Mouse (Mus musculus): ENCODE measurements around the gene Gm11492.

The Gm11492 gene

DNA sequence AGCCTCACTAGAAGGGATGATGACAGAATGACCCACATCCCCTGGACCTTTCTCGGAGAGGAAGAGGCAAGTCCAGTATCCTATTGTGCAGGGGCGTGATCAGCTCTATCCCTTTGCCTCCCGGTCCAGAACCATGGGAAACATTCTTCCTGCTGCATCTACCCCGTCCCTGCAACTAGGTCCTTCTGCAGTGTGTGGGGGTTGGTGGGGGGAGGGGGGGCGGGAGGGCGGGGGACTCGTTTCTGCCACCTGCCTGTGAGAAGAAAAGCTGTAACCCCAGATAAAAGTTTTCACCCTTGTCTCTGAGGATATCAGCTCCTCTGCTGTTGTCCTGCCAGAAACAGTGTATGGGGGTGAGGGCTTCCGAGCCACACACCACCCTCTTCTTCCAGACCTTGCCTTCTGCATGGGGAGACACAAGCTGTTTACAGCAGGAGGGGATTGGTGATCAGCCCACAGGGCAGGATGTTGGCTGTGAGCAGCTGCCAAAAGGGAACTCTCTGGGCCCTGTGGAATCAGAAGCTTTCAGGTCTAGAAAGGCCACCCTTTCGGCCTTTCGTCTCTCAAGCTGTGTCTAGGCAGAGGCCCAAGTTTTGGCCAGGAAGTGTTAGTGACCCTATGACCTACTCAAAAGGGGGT, 12.6 kb downstream of the Gm11492 start:
- DNase-seq (ENCODE audit: low spot score) = no peak

DNA sequence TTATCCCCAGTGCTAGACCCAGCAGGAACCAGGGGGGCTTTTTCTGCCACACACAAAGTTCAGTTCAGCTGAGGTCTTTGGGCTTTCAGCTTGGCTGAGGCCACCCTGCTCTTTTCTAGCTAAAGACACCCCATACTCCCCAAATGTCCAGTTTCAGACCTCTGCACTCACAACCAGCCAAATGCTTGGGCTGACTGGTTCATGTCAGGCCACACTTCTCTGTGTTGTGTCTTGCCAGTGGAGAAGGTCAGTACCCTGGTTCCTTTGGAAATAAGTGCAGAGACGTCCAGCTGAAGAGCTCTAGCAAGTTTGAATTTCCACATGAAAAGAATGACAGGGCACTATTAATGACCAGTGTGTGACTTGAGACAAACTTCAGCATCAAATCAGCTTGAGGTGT, 13.3 kb downstream of the Gm11492 start:
- DNase-seq (ENCODE audit: low spot score) = no peak

DNA sequence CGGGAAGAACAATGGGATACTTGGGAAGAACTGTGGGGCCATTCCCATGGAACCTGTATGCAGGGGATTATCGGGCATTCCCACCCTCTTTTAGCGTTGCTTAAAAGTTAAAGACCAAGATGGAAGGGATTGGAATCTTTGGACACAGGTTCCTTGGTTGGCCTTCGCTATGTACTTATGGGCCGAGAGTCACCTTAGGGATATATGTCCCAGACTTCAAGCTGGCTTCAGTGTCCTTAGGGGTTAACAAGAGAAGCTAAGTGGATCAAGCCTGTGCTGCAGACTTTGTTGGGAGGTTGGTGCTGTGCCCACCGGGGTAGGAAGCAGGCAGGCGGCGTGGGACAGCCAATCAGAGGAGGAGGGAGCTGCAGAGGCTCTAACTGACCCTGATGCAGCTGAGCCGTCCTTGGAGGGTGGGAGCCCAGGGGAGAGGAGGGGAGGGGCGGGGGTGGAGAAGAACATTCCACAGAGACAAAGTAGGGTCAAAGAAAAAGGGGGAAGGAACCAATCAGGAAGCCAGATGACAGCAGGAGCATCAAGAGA, 14.2 kb downstream of the Gm11492 start:
- DNase-seq (ENCODE audit: low spot score) = no peak

DNA sequence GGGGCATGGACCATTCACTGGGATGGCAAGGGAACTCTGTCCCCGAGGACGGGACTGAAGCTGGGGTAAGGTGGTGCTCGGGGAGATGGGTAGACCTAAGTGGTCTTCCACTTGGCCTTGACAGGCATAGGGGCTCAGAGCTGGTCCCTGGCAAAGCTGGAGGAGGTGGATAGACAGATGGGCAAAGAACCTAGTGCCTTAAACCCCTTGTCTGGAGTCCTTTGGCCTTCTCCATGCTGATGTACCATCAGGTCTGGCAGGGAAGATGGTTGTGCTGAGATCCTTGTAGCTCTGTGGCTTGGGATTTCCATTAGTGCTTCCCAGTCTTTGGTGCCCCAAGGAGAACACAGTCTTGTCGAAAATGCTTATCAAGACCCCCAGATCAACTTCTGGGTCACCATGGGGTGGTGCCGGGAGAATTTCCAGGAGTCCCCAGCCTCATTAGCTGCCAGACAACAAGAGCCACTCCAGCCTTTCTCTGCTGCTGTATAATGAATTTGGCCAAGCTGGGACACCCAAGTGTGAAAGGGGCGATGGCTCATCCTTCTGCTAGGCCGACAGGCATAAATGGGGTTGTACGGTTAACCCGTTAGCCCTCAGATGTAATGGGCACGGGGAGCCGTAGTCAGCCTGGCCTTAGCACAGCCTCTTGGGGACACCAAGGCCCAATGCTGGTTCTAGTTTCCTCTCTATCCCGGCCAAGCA, 14.9 kb downstream of the Gm11492 start:
- no peak for DNase-seq (ENCODE audit: low spot score)

DNA sequence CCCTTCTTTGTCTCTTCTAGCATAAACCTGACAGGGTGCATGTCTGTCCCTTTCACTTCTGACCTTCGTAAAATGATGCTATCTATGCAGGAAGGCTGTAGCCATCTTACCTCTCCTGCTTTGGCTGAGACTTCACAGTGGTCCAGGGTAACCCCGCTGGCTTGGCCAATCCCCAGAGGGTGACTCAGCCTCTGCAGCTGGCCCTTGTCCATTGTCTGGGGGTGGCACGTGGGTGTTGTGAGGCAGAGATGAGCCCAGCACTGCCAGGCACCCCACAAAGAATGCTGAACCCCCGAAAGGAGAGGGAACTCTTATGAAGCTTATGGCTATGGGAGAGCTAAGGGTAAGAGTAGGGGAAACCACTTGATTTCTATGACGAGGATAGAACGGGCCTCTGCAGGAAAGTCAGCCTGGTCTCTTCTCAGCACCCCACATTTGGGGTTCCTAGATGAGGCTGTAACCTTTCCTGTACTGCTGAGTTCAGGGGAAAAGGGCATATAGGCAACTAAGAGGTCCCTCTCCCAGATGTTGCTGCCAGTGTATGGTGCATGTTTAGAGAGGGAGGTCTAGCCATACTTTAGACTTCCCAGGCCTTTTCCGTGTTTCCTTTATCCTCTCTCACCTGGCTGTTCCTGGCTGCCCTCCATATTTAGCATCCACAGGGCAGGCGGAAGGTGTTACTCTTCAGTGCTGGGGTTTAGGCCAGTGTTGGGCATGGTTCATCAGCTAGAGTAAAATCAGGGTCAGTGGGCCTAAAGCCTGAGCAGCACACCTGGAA, 15.7 kb downstream of the Gm11492 start:
- no peak for DNase-seq (ENCODE audit: low spot score)

DNA sequence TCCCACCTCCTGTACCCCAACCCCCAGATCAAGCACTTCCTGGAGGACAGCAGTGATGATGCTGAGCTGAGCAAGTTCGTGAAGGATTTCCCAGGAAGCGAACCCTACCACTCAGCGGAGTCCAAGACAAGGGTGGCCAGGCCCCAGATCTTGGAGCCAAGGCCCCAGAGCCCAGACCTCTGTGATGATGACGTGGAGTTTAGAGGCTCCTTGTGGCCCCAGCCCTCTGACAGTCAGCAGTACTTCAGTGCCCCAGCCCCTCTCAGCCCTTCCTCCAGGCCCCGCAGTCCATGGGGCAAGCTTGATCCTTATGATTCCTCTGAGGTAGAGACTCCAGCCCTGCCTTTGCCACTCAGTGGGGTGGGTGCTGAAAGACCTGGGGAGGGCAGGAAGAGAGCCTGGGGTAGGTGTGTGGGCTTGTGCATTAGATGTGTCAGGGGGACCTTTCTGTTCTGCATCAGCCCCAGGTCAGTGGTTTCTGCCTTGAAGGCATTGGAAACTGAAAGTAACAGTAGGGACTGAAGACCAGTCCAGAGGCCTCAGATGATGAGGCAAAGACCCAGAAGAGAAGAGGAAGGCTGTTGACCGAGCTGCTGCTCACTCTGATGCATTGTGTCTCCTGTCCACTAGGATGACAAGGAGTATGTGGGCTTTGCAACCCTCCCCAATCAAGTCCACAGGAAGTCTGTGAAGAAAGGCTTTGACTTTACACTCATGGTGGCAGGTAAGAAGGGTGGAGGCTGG, 17.0 kb downstream of the Gm11492 start:
- DNase-seq (ENCODE audit: low spot score) = no peak

DNA sequence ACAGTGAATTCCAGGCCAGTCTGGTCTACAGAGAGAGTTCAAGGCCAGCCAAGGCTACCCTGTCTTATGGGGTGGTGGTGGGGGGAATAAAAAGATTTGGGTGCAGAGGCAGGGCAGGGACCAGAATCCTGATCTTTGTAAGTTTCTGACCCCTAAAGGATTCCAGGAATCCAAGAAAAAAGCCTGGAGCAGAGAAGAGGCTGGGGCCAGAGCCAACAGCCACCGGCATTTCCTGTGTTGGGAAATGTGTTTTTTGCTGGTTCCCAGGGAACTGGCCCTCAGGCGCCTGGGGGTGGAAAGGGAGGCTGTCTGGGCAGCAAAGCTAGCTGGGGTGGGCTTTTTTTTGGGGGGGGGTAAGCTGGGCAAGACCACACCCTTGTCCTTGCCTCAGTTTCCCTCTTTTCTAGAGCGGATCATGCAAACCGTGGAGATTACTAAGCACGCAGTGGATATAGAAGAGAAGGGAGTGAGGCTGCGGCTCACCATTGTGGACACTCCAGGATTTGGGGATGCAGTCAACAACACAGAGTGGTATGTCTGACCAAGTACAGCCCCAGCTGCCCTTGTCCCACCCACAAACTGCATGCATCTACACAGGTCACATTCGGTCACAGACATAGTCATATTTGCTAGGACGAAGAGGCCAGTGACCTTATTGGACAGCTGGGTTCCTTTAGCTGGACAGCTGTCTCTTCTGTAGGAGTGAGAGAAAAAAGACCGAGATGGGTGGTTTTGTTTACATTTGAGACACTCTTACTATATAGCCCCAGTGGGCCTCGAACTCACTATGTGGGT, 18.5 kb downstream of the Gm11492 start:
- DNase-seq (ENCODE audit: low spot score) = no peak

DNA sequence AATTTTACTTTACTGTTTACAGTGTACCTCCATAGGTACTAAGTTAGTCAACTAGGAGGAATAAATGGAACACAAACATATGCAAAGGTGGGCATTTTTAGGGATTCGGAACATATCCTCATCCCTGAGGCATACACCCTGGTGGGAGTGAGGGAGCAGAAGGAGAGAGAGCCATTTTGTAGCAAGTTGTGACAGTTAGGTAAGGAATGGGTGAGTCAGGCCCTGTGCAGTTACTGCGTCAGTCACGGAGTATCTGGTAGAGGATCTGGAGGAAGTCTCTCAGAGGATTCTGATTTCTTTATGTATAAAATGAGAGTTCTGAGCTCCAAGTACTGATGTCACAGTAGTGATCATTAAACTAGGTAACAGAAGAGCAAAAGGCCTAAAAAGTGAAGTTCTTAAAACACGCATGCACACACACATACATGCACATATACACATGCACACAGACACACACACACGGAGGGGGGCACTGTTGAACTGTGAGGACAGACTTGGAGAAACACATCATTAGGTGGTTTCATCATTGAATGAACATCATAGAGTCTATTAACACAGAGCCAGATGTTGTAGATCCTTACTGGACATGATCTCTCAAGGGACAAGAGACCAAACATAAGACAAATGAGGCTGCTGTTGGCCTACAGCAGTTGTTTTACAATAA, 20.9 kb downstream of the Gm11492 start:
- no peak for DNase-seq (ENCODE audit: low spot score)

DNA sequence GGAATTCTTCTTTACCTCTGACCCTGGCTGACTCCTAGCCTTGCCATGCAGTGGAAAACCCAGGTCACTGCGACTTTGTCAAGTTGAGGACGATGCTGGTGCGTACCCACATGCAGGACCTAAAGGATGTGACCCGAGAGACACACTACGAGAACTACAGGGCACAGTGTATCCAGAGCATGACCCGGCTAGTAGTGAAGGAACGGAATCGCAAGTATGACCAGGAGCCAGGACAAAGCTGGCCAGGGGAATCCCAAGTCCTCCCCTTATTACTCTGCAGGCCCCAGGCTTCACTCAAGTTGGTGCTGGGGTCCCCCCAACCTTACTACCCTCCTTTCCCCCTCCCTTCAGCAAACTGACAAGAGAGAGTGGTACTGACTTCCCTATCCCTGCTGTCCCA, 23.2 kb downstream of the Gm11492 start:
- no peak for DNase-seq (ENCODE audit: low spot score)

DNA sequence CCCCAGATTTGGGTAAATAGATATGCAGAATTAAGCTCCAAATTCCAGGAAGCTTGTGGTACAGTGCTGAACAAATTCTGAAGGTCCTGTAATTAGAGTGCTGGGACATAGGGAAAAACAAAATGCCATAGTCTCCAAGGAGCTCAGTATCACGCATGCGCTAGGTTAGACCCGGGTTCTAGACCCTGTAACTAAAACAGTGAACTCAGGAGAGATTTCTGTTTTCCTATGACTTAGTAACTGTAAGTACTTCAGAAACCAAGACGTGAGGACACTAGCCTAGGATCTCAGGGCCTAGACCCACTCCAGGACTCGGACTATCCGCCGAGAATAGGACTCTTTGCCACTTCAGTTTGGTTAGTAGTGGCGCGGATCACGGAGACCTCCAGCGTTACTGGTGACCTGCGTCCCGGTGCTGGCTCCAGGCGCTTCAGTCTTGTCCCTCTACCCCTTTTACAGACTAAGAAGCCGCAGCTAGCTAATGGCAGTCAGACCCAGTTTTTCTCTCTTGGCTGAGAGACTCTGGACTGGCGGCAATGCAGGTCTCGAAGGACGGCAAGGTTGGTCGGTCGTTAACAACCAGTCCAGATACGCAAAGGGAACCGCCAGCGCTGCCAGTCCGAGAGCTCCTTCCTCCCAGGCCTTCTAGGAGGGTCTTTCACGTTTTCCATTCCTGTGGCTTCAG, 24.5 kb downstream of the Gm11492 start:
- no peak for DNase-seq (ENCODE audit: low spot score)

DNA sequence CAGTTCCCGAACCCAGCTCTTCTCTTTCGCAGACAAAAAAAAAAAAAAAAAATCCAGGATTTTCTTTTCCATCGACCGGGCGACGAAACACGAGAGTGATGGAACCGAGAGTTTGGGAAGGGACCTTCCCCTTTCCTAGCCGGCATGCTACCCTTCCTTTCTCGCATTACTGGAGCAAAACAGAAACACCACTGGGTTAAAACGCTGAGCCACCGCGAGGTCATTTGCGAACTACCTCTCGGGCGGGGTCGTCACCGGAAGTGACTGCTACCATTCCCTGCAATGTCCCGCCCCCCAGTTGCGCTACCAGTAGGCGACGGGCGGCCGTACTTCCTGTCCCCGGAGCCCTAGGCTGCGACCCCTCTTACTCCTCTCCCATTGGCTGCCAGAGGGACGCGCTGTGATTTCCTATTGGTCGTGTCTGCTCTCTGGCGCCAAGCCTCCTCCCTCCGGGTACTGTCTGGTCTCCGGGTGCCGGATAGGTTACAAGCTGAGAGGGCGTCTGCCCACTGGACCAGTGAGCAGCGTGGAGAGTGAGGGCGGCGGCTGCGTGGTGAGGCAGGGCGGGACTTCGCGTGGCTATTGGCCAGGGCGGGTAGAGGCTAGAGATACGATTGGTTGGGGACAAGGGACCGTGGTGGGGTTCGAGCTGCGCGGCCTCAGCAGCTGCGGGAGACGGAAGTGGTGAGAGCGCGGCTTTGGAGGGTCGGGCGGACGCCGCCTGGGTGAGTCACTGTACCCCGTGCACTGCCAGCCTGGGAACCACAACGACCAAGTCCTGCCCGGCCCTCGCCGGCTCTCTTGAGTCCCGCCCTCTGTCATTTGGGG, 25.3 kb downstream of the Gm11492 start, which contains the start of gene Mtmr4:
Mtmr4 (plus strand) TSS at position 637 of the 828 bp plus-strand sequence.
- DNase-seq (ENCODE audit: low spot score) = peak; percentile 92

DNA sequence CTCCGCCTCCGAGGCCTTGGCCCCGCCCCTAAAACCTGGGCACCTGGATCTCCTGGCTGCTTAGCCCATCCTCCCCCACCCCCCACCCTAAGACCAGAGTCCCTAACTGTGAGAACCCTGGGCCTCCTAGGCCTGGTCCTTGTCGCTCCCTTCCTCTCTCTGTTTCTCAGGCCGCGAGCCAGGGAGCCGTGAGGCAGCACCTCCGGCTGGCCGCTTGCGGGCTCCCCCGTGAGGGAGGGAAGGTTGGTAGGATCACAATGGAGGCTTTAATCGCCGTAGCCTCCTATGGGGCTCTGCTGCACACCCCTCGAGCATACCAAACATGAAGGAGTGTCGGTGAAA, 25.9 kb downstream of the Gm11492 start:
- no peak for DNase-seq (ENCODE audit: low spot score)

DNA sequence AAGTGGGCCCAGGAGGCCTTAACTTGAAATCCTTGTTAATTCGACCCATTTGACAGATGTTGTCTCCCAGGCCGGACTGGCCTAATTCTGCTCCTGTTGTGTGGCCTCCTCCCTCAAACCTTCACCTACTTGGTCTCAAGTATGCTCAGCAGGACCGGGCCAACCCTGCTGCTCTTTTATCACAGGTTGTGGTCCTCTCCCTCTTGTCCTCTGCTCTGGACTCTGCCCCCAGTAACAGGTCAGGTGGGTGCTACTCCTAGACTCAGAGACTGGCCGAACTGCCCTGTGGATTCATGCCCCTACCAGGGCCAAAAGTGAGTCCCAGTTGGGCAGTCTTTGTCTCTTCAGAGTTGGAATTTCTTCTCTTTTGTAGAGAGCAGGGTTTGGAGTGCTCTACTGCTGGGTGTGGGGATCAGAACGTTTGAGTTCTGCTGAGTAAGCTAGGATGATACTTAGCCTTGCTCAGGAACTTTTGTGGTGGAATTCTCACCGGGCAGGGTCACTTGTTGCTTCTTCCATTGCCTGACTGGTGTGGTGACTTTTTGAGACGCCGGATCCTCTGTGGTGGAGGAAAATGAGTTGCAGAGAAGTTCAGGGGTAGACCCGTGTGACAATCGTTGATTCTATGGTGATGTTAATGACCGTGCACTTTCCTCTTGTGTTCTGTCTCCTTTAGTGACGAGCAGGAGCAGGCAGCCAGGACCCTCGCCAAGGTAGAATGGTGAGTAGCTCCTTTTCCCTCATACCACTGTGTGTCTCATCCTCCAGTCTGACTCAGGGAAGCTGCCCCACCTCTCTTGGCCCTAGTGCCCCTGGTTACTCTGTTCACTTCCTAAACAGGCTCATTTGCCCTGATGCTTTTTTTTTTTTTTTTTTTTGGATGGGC, 26.5 kb downstream of the Gm11492 start:
- DNase-seq (ENCODE audit: low spot score) = no peak

DNA sequence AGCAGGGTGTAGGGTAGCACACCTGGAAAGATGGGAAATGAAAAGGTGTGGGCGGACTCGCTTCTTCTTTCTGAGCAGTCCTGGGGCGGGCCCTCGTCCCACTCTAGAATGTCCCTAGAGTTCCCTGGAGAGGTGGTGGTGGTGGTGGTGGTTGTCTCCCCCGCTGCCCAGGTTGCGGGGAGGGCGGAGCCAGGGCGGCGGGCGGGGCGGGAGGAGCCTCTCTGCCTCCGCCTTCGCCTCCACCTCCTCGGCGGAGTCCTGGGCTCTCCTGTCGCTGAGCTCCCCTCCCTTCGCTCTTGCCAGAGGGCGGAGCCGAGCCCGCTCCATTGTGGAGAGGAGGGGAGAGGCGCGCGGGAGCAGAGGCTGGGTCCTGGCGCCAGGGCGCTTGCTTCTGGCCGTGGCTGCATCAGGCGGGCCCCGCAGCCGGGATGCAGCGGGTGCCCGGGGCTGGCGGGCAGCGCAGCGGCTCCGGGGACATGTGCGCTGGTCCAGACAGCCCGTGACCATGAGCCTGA, 28.9 kb downstream of the Gm11492 start:
- DNase-seq (ENCODE audit: low spot score) = peak; percentile 55

DNA sequence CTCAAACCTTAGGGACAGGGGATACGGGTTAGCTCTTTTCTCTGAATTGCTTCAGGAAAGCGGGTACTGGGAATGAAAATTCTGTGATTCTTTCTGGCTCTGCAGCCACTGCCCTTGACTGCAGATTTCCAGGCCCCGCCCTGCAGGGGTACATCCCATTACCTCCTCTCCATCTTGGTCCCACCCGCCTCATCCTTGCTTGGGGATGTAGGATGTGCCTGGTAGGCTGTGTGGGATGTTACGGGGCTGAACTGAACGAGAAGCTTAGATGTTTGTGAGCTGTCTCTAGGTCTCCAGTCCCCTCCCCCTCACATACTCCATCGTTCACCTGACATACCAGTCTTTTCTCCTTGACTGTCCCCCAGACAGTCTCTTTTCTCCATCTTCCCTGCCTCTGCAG, 29.5 kb downstream of the Gm11492 start:
- DNase-seq (ENCODE audit: low spot score) = no peak

DNA sequence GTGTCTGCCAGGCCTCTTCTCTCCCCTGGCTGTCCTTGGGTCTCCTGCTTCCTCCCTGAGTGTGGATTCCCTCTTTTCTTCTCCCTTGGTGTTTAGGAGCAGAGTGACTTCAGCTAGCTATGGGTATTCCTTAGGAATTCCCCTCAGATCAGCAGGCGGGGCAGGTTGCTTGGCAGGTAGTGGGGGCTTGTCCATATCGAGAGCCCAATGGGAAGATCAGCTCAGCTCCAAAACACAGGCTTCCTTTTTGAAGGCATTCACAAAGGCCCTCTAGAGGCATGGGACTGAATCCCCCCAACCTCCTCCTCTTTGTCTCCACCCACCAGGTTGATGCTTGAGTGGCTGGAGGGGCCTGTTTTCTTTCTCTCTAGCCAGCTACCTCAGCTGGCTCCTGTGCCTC, 30.0 kb downstream of the Gm11492 start:
- DNase-seq (ENCODE audit: low spot score) = no peak

DNA sequence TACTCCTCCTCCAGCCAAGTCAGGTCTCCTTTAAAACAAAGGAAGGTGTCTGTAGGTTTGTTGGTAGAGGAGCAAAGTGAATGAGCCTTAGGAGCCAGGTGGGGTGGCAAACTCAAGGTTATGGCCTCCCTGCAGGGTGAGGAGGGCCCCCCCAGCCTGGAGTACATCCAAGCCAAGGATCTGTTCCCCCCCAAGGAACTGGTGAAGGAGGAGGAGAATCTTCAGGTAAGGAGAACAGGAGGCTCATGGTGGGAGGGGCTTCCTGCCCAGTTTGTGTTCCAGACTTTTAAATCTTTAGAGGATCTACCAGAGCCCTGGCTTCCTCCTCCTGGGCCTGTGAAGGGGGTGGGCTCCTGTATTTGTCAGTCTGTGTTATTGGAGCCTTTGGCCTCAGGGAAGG, 30.6 kb downstream of the Gm11492 start:
- DNase-seq (ENCODE audit: low spot score) = no peak

All from ovary, postnatal 10 days (tissue).